11 mouse cellular contexts compared by ENCODE assay signal in genomic region chr1:191641438-191641837, GRCm38 (mm10).
DNase-seq lines count a peak whose midpoint lies in the region; ATAC-seq and TF ChIP-seq lines count a peak whose summit lies in the region.
"Had no signal": no experiment of that assay in that cellular context is flagged by ENCODE, and none has a peak within 500 bp of the region (broad histone marks: within the 10 kb centered on the region; RNA-seq: fewer than 3 reads in every experiment).

No protein-coding gene starts in this region.

- no peak for DNase-seq in stomach, postnatal 0 days (ENCODE audit: low spot score)
- DNase-seq in kidney, adult 18-20 months: peak; percentile 29
- DNase-seq in yolk sac, embryonic 10.5 days (ENCODE audit: low spot score): peak; percentile 85
- DNase-seq in cerebellum, adult 9-10 months: no peak
- DNase-seq in ovary, adult 18-20 months (ENCODE audit: low spot score): no peak
- DNase-seq in gastrocnemius, adult 18-20 months (ENCODE audit: low spot score): no peak
- DNase-seq: right cerebral cortex, postnatal 14 days; thymus, postnatal 25 days had no signal

- TF ChIP-seq EP300 in stomach, postnatal 0 days (optimal IDR thresholded peaks at IDR 0.05): no peak

- H3K4me2 ChIP-seq in stomach, embryonic 15.5 days: no peak overlapping the region
- no peak overlapping the region for H3K4me2 ChIP-seq in stomach, postnatal 0 days (replicated peaks; ENCODE audit: low read depth)
- H3K4me2 ChIP-seq in liver, embryonic 15.5 days: no peak overlapping the region
- H3K4me2 ChIP-seq: midbrain, embryonic 12.5 days had no signal

- ATAC-seq in stomach, embryonic 15.5 days (ENCODE audit: insufficient read depth, low FRiP score, low read depth): peak; percentile 27; the same call in 1 of the 2 replicates
- ATAC-seq in stomach, postnatal 0 days (ENCODE audit: low FRiP score, low TSS enrichment): no peak
- ATAC-seq in liver, embryonic 15.5 days (ENCODE audit: insufficient read depth): peak; percentile 79

- H3K27me3 ChIP-seq in stomach, embryonic 15.5 days (replicated peaks): no peaks in the 10 kb centered on the region
- no peaks in the 10 kb centered on the region for H3K27me3 ChIP-seq in stomach, postnatal 0 days (ENCODE audit: control insufficient read depth, insufficient read depth, low read length)
- H3K27me3 ChIP-seq in liver, embryonic 15.5 days: no peaks in the 10 kb centered on the region

- H3K27ac ChIP-seq in stomach, embryonic 15.5 days: no peak overlapping the region
- no peak overlapping the region for H3K27ac ChIP-seq in stomach, postnatal 0 days (replicated peaks)
- peak overlapping the region; percentile 57 for H3K27ac ChIP-seq in liver, embryonic 15.5 days (replicated peaks)
- H3K27ac ChIP-seq: midbrain, embryonic 12.5 days had no signal

- WGBS in stomach, embryonic 15.5 days: 36% methylated on average over 2 of the region's 2 CpGs
- 33% methylated on average over 2 of the region's 2 CpGs for WGBS in stomach, postnatal 0 days
- 26% methylated on average over 2 of the region's 2 CpGs for WGBS in liver, embryonic 15.5 days (ENCODE audit: insufficient replicate concordance)

- no peaks in the 10 kb centered on the region for H3K36me3 ChIP-seq in stomach, embryonic 15.5 days
- no peaks in the 10 kb centered on the region for H3K36me3 ChIP-seq in stomach, postnatal 0 days (ENCODE audit: control insufficient read depth, insufficient read depth, low read length)
- no peaks in the 10 kb centered on the region for H3K36me3 ChIP-seq in liver, embryonic 15.5 days (replicated peaks)
- H3K36me3 ChIP-seq: midbrain, embryonic 12.5 days had no signal

- no peaks in the 10 kb centered on the region for H3K4me1 ChIP-seq in stomach, embryonic 15.5 days
- H3K4me1 ChIP-seq in stomach, postnatal 0 days (replicated peaks; ENCODE audit: control insufficient read depth, insufficient read depth): peaks cover 3% of the 10 kb centered on the region; the same call in 1 of the 2 replicates
- H3K4me1 ChIP-seq in liver, embryonic 15.5 days (replicated peaks): peaks cover 19% of the 10 kb centered on the region; the same call in 1 of the 2 replicates

- H3K9me3 ChIP-seq in stomach, embryonic 15.5 days: no peaks in the 10 kb centered on the region
- H3K9me3 ChIP-seq in stomach, postnatal 0 days (ENCODE audit: control insufficient read depth, low read length): no peaks in the 10 kb centered on the region
- H3K9me3 ChIP-seq in liver, embryonic 15.5 days (replicated peaks): no peaks in the 10 kb centered on the region
- H3K9me3 ChIP-seq: midbrain, embryonic 12.5 days had no signal

- H3K9ac ChIP-seq in stomach, embryonic 15.5 days: no peak overlapping the region
- no peak overlapping the region for H3K9ac ChIP-seq in stomach, postnatal 0 days (ENCODE audit: low read length)
- no peak overlapping the region for H3K9ac ChIP-seq in liver, embryonic 15.5 days
- H3K9ac ChIP-seq: midbrain, embryonic 12.5 days had no signal

- H3K4me3 ChIP-seq in stomach, embryonic 15.5 days (replicated peaks): no peak overlapping the region
- no peak overlapping the region for H3K4me3 ChIP-seq in stomach, postnatal 0 days (ENCODE audit: low read depth, low read length)
- H3K4me3 ChIP-seq in liver, embryonic 15.5 days (replicated peaks): no peak overlapping the region
- H3K4me3 ChIP-seq: midbrain, embryonic 12.5 days had no signal

- TF ChIP-seq CTCF in stomach, postnatal 0 days (IDR thresholded peaks at IDR 0.05; ENCODE audit: low read depth): no peak

Comparison
In these comparisons a context has a peak if more than half of its experiments do, and no peak if none do; other contexts are left out.
1. DNase-seq: peak in kidney, adult 18-20 months (single experiment) and yolk sac, embryonic 10.5 days (single experiment); none in stomach, postnatal 0 days (single experiment), cerebellum, adult 9-10 months (single experiment), ovary, adult 18-20 months (single experiment) and gastrocnemius, adult 18-20 months (single experiment).